Mouse (Mus musculus): ENCODE results near the gene Scd2. TPM values are rescaled to one million over a fixed set of nuclear protein-coding genes. Genes with fewer than 3 reads are reported as not detected.

Scd2 gene
- polyA plus RNA-seq, 1 experiment from 2014 or later = 254 TPM

- Histone ChIP-seq H3K4me3 (replicated peaks) (no peak overlapping the region), H3K4me2 (replicated peaks) (peak overlapping the region; percentile 100), H3K27me3 (no peaks in the 10 kb centered on the region), H3K4me1 (replicated peaks) (peaks cover 91% of the 10 kb centered on the region), H3K27ac (peak overlapping the region; percentile 19; the same call in 1 of the 2 replicates), H3K9me3 (no peaks in the 10 kb centered on the region), H3K36me3 (peaks cover 99% of the 10 kb centered on the region), H3K9ac (replicated peaks) (no peak overlapping the region)
- ATAC-seq = no peak
- WGBS = 81% methylated on average over 16 of the region's 16 CpGs
Measured at GRCm38 (mm10) chr19:44301176-44301575, 7.7 kb downstream of the Scd2 start.

- Histone ChIP-seq H3K4me2 (replicated peaks) (peak overlapping the region; percentile 100; the same call in 1 of the 2 replicates), H3K27me3 (no peaks in the 10 kb centered on the region), H3K4me1 (replicated peaks) (peaks cover 84% of the 10 kb centered on the region)
Measured at GRCm38 (mm10) chr19:44301671-44302305, 8.3 kb downstream of the Scd2 start.

GRCm38 (mm10) chr19:44302901-44303300 lies 9.4 kb downstream of the Scd2 start:
- ATAC-seq = no peak
- no peaks in the 10 kb centered on the region for H3K9me3 ChIP-seq
- no peak overlapping the region for H3K27ac ChIP-seq
- WGBS = 90% methylated on average over 11 of the region's 11 CpGs
- H3K4me2 ChIP-seq (replicated peaks) = no peak overlapping the region
- H3K36me3 ChIP-seq = peaks cover 99% of the 10 kb centered on the region
- H3K27me3 ChIP-seq = no peaks in the 10 kb centered on the region
- peaks cover 73% of the 10 kb centered on the region for H3K4me1 ChIP-seq (replicated peaks)
- no peak overlapping the region for H3K9ac ChIP-seq (replicated peaks)
- no peak overlapping the region for H3K4me3 ChIP-seq (replicated peaks)

More at GRCm38 (mm10) chr19:44301671-44302305, 8.3 kb downstream of the Scd2 start:
- Histone ChIP-seq H3K36me3 (peaks cover 99% of the 10 kb centered on the region), H3K27ac (no peak overlapping the region), H3K9ac (replicated peaks) (no peak overlapping the region), H3K9me3 (no peaks in the 10 kb centered on the region), H3K4me3 (replicated peaks) (no peak overlapping the region)
- ATAC-seq = no peak
- 82% methylated on average over 9 of the region's 9 CpGs for WGBS

- Histone ChIP-seq H3K27me3 (no peaks in the 10 kb centered on the region), H3K36me3 (peaks cover 97% of the 10 kb centered on the region), H3K4me3 (replicated peaks) (no peak overlapping the region), H3K9ac (replicated peaks) (no peak overlapping the region), H3K27ac (no peak overlapping the region), H3K4me1 (replicated peaks) (peaks cover 67% of the 10 kb centered on the region), H3K9me3 (no peaks in the 10 kb centered on the region), H3K4me2 (replicated peaks) (no peak overlapping the region)
- ATAC-seq = no peak
- WGBS = 84% methylated on average over 8 of the region's 8 CpGs
Measured at GRCm38 (mm10) chr19:44303502-44303901, 10.0 kb downstream of the Scd2 start.

GRCm38 (mm10) chr19:44304419-44304818 lies 10.9 kb downstream of the Scd2 start:
- no peak overlapping the region for H3K4me2 ChIP-seq (replicated peaks)
- H3K27me3 ChIP-seq = no peaks in the 10 kb centered on the region
- H3K4me3 ChIP-seq (replicated peaks) = no peak overlapping the region
- no peaks in the 10 kb centered on the region for H3K9me3 ChIP-seq
- H3K36me3 ChIP-seq = peaks cover 93% of the 10 kb centered on the region
- WGBS = 85% methylated on average over 10 of the region's 10 CpGs
- peaks cover 58% of the 10 kb centered on the region for H3K4me1 ChIP-seq (replicated peaks)
- no peak for ATAC-seq
- H3K27ac ChIP-seq = no peak overlapping the region
- no peak overlapping the region for H3K9ac ChIP-seq (replicated peaks)

- H3K36me3 ChIP-seq = peaks cover 89% of the 10 kb centered on the region
- H3K27ac ChIP-seq = no peak overlapping the region
- H3K9ac ChIP-seq (replicated peaks) = no peak overlapping the region
- H3K9me3 ChIP-seq = no peaks in the 10 kb centered on the region
- H3K27me3 ChIP-seq = no peaks in the 10 kb centered on the region
- ATAC-seq = no peak
- 92% methylated on average over 16 of the region's 16 CpGs for WGBS
- no peak overlapping the region for H3K4me2 ChIP-seq (replicated peaks)
- no peak overlapping the region for H3K4me3 ChIP-seq (replicated peaks)
- peaks cover 53% of the 10 kb centered on the region for H3K4me1 ChIP-seq (replicated peaks)
Measured at GRCm38 (mm10) chr19:44304851-44305510, 11.5 kb downstream of the Scd2 start.

GRCm38 (mm10) chr19:44305701-44306100 lies 12.2 kb downstream of the Scd2 start:
- Histone ChIP-seq H3K4me1 (replicated peaks) (peaks cover 53% of the 10 kb centered on the region), H3K27ac (no peak overlapping the region), H3K4me3 (replicated peaks) (no peak overlapping the region), H3K4me2 (replicated peaks) (no peak overlapping the region), H3K36me3 (peaks cover 82% of the 10 kb centered on the region), H3K27me3 (no peaks in the 10 kb centered on the region), H3K9me3 (no peaks in the 10 kb centered on the region), H3K9ac (replicated peaks) (no peak overlapping the region)
- no peak for ATAC-seq
- WGBS = 87% methylated on average over 15 of the region's 15 CpGs

GRCm38 (mm10) chr19:44306171-44306570 lies 12.7 kb downstream of the Scd2 start:
- H3K4me1 ChIP-seq (replicated peaks) = peaks cover 53% of the 10 kb centered on the region
- WGBS = 76% methylated on average over 7 of the region's 7 CpGs
- no peak overlapping the region for H3K9ac ChIP-seq (replicated peaks)
- ATAC-seq = no peak
- H3K27me3 ChIP-seq = no peaks in the 10 kb centered on the region
- H3K27ac ChIP-seq = no peak overlapping the region
- no peaks in the 10 kb centered on the region for H3K9me3 ChIP-seq
- H3K4me2 ChIP-seq (replicated peaks) = no peak overlapping the region
- peaks cover 77% of the 10 kb centered on the region for H3K36me3 ChIP-seq
- no peak overlapping the region for H3K4me3 ChIP-seq (replicated peaks)

GRCm38 (mm10) chr19:44307101-44307914 lies 13.8 kb downstream of the Scd2 start:
- 88% methylated on average over 9 of the region's 9 CpGs for WGBS
- no peak for ATAC-seq
- no peak overlapping the region for H3K4me2 ChIP-seq (replicated peaks)

GRCm38 (mm10) chr19:44307915-44308470 lies 14.5 kb downstream of the Scd2 start:
- Histone ChIP-seq H3K9ac (replicated peaks) (no peak overlapping the region), H3K4me2 (replicated peaks) (no peak overlapping the region), H3K27me3 (no peaks in the 10 kb centered on the region), H3K9me3 (no peaks in the 10 kb centered on the region), H3K4me3 (replicated peaks) (no peak overlapping the region), H3K27ac (no peak overlapping the region), H3K4me1 (replicated peaks) (peaks cover 49% of the 10 kb centered on the region), H3K36me3 (peaks cover 60% of the 10 kb centered on the region)
- ATAC-seq = no peak
- 84% methylated on average over 6 of the region's 6 CpGs for WGBS

More at GRCm38 (mm10) chr19:44307101-44307914, 13.8 kb downstream of the Scd2 start:
- H3K4me1 ChIP-seq (replicated peaks) = peaks cover 55% of the 10 kb centered on the region
- no peak overlapping the region for H3K4me3 ChIP-seq (replicated peaks)
- 0 out of 2 replicates have a peak overlapping the region, but pooled peaks have one; percentile 14 for H3K27ac ChIP-seq
- peaks cover 67% of the 10 kb centered on the region for H3K36me3 ChIP-seq
- H3K27me3 ChIP-seq = no peaks in the 10 kb centered on the region
- no peak overlapping the region for H3K9ac ChIP-seq (replicated peaks)
- H3K9me3 ChIP-seq = no peaks in the 10 kb centered on the region

- Histone ChIP-seq H3K9ac (replicated peaks) (no peak overlapping the region), H3K4me3 (replicated peaks) (no peak overlapping the region), H3K27ac (no peak overlapping the region), H3K4me1 (replicated peaks) (peaks cover 45% of the 10 kb centered on the region), H3K4me2 (replicated peaks) (no peak overlapping the region), H3K36me3 (peaks cover 53% of the 10 kb centered on the region), H3K27me3 (no peaks in the 10 kb centered on the region), H3K9me3 (no peaks in the 10 kb centered on the region)
- ATAC-seq = no peak
- WGBS = 88% methylated on average over 8 of the region's 8 CpGs
Measured at GRCm38 (mm10) chr19:44308611-44309246, 15.3 kb downstream of the Scd2 start.
